Mouse (Mus musculus) adipocyte (in vitro differentiated cells): Measurements from ENCODE around the gene Tmem215.

ENCODE experiments used
- DNase-seq: peaks from one replicate; pipeline ENCODE4 v3.0.0-alpha.2; 2016; ENCODE audit warnings: low spot score

Tmem215 gene

DNA sequence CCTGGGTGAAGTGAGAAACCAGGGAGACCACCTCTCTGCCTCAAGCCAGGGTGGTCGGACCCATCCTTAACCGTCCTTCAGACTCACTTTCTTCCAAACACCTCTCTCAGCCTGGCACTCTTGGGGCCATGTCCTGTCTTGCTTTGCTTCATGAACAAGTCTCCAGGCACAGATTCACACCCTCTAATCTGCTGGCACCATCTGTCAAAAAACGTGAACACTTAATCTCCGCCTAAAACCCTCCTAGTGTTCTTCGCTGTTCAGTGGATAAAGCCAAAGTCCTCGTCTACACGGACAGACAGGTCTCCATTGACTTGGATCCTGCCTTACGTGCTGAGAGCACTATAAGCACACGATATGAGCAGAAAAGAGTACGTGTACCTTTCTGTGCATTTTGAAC is at the start of gene Tmem215:
Gene Tmem215 (plus strand): TSS at position 301 of the 400 bp plus-strand sequence.
- no peak for DNase-seq

DNA sequence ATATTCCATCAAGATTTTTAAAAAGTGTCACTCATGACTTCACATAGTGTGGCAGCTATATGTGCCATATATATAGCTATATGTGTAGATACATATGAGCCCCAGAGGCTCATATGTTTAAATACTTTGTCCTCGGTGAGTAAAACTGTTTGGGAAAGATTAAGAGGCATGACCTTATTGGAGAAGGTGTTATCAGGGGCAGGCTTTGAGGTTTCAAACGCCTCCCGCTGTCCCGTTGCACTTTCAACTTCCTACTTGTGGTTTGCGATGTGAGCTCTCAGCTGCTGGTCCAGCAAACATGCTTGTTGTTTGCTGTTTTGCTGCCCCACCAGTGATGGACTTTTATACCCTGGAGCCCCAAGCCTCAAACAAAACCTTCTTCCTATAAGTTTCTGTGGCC is 40.1 kb upstream of the Tmem215 start:
- no peak for DNase-seq

DNA sequence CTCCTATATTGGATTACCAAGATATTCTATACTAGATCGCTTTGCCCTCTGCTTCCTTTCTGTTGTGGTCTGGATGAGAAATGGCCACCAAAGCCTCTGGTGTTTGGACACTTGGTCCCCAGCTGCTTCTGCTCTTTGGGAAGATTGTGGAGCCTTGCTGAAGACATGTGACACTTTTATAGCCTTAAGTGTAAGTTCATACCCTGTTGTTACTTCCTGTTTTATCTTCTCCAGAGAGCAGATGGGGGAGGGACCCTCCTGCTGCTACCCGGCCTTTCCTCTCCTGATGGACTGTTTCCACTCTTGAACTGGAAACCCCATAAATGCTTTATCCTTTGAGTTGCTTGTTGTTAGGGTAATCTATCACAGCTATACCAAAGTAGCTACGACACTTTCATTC is 38.6 kb upstream of the Tmem215 start:
- no peak for DNase-seq

DNA sequence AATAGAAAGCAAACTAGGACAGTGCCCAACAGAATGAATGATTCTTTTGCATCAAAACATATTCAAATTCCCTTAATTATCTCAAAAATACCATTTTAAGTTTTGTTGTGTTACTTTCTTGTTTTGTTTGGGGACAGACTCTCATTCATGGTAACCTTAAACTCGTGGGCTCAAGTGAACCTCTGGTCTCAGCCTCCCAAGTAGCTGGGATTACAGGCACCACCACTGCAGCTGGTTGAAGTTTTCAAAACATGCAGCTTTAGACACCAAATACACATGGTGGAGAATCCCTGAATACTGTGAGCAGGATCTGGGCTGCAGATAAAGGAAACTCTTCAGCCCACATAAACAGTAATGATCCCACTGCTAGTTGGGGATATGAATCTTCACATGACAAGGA is 37.6 kb upstream of the Tmem215 start:
- no peak for DNase-seq

DNA sequence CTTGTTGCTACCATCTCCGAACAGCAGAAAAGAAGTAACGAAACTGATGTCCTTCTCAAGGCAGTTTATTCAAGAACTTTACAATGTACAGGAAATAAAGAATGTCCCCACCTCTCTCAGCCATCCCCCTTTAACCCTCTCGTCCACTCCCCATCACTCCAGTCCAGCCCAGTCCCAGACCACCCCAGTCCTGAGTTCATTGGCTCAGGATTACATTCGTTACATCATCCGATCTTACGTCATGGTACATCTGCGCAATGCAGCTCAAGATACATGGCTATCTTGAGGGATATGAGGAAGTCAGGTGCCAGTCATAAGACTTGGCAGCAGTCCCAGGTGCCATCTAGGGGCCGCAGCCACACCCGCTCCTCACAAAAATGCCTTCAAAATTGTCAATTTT is 28.4 kb upstream of the Tmem215 start:
- DNase-seq: no peak

DNA sequence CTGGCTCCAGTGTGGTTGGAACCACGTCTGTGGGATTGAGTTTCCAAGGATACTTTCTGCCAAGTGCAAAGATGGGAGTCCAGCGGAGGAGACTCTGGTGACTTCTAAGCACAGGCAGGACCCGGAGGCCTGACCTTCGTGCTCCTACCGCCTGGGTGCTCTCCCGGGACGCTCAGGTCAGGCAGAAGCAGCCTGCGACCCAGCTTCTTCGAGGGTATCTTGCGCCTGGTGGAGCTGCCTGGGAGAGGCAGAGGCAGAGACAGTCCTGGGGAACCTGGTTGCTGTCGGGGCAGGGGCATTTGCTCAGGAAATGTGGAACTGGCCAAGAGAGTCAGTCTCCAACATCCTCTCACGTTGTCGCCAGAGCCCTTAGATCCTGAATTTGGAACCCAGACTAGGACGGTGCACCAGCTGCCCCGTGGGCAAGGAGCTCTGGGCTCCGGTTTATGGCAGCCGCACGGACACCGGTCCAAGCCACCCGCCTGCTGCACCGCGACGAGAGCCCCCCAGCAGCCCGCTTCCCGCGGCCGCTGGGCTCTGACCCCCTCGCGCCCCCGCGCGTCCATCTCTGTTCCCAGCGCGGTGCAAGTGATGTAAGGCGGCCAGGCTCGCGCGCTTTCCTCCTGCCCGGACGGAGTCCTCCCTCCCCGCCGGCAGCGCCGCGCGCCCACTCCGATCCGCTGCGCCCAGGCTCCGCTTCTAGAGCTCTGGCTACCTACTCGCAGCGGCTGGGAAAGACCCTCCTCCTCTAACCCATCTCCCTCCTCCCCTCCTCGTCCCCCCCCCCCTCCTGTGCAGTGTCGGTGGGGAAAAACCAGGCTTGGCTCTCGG is 935 bp downstream of the Tmem215 start:
- no peak for DNase-seq

DNA sequence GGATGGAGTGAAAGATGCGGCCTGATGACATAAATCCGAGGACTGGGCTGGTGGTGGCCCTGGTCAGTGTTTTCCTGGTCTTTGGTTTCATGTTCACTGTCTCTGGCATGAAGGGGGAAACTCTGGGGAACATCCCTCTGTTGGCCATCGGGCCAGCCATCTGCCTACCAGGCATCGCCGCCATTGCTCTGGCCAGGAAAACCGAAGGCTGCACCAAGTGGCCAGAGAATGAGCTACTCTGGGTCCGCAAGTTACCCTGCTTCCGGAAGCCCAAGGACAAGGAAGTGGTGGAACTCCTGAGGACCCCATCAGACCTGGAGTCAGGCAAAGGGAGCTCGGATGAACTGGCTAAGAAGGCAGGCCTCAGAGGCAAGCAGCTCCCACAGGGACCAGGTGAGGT is 1.9 kb downstream of the Tmem215 start:
- DNase-seq: no peak

DNA sequence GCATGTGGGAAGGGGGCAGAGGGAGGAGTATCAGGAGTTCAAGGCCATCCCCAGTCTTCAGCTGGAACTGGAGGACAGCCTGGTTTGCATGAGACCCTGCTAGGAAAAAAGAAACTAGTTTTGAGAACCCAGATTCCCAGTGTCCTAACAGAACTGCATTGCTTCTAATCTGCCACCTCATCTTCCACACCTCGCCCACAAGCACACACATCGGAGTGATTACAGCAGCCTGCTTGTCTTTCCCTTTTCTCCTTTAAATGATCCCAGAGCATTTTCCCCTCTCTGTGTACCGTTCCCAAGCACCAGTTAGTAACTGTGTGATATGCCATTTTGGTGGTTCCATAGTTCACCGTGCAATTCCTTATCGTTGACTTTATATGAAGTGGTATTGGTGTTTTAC is 6.0 kb downstream of the Tmem215 start:
- no peak for DNase-seq

DNA sequence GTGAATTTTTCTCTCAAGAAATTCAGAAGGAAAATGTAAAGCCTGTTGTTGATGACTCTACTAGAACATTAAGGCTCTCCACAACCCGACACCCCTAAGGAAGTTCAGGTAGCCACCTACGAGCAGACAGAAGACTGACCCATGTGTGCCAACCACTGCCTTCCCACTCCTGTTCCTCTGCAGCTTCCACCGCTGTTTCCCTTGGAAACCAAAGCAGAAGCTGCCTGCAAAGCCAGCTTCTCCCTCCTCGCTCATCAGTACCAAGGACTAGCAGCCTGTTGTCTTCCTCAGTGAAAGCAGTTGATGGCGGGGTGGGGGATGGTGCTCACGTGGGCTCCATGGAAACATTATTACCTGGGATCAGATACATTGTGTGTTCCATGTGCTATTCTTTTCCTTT is 14.6 kb downstream of the Tmem215 start:
- DNase-seq: no peak

DNA sequence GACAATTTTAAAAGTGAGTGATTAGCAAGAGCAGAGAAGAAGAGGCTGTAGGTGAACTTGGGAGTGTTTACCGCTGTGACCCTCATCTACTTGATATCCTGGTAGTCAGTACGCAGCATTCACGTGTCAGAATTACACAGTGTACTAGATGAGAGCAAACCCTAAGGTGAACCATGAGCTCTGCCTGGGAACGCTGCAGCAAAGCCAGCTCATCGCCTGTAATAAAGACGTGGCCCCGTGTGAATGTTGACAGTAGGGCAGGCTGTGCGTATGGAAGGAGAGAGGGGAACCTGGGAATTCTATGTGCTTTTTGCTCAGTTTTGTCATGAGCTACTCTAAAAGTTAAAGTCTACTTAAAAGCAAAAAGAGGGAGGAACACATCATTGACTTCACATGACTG is 19.8 kb downstream of the Tmem215 start:
- DNase-seq: no peak

DNA sequence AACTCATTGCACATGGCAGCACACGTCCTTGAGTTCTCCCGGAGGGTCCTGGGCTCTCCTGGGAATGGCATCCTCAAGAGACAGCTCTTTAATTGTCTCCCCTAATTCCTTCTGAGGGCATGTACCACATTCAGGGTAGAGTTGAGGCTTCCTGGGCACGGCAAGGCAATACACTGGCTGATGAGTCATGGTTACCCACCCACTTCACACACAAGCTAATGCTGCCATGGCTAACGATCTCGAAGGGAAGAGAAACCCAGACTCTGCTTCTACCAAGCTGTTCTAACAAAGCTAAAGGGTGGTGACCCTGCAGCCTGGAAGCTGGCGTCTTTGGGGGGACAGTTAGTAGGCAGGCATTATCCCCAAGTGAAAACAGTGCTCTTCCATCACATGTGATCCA is 24.4 kb downstream of the Tmem215 start:
- no peak for DNase-seq

DNA sequence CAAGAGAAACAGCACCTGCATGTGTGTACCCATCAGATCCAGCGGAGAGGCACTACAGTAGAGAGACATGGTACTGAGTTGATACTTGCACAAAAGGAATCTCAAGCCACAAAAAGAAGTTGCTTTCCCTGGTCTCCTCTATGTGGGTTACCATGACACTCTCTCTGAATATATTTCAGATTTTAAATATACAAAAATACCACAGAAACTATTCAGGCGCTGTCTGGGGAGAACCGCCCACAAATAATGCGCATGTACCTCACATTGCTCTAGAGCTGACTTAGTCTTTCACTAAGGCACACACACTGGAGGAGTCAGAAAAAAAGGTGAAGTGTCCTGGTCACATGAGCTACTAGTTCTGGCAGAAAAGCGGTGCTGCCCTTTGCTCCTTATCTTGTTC is 24.8 kb downstream of the Tmem215 start:
- no peak for DNase-seq

DNA sequence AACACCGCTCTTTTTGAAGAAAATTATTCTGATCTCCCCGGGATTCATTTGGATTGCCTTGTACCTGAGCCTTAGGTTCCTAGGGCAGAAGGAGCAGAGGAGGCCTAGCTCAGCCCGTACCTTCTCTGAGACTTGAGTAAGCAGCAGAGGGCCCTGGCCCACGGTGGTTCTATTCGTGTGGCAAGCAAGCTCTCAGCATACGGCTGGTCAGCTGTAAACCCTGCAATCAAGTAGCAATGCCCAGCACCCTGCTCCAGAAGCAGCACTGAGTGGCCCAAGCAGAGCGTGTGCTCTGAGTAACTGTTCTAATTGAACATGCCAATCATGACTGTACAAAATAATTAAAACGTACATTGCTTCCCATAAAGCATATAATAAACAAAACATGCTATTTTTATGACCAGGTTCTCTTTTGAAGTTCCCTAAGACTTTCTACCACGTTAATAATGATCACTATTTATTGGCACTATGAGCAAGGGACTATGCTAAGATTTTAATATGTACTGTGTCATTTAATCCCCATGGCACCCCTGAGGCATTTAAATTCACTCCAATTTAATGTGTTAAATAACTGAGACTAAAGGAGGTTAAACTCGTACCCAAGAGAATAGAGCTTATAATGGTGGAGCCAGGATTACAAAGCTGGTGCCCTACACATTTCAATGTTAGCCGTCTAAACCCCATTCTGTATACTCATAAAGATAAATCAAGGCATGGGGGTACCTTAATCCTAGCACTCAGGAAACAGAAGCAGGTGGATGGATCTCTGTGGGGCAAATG is 28.0 kb downstream of the Tmem215 start:
- no peak for DNase-seq

DNA sequence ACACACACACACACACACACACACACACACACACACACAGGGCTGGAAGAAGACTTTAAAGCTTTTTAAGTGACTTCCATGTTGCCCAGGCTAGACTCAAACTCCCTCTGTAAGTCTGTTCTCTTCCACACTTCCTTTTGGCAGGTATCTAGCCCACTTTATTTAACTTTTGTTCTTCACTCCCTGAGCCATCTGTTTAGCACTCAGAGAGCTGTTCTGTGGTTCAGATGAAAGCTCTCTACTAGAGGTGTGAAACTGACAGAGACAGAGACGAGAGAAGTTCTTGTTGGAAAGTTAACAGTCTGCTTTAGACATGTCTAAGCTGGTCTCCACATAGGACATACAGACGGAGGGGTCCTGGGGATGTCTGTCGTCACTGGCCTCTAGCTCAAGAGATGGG is 30.5 kb downstream of the Tmem215 start:
- no peak for DNase-seq

DNA sequence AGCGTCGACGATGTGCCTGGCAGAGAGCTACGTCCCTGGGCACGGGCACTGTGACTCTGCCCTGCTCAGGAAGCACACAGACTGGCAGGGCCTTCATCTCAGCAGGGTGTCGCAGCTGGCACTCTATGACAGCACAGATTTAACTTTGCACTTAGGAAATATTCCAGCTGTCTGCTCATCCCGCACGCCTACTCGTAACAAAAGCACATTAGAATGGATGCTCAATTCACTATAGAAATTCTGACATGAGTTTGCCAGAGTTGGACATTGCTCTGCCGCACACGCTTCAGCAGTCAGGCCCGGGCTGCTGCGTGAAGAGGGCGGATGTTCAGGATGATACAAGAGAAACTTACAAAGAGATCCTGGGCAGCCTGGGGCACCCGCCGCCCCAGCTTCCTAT is 37.6 kb downstream of the Tmem215 start:
- DNase-seq: no peak

DNA sequence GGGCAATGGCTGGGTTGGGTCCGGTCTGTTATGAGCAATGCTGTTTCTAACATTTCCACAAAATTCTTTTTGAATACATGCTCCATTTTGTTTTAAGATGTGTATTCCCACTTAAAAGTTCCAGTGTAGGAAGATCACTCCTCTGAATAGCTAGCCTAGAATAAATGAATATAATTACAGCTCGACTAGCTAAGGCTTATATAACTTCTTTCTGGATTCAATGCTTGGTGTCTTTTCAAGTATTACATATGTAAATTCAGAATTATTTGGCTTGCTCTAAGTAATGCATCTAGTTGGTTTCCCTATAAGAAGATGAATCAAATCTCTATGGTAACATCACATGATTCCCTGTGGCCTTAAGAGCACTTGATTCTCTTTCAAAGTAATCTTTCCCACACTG is 41.3 kb downstream of the Tmem215 start:
- DNase-seq: no peak

DNA sequence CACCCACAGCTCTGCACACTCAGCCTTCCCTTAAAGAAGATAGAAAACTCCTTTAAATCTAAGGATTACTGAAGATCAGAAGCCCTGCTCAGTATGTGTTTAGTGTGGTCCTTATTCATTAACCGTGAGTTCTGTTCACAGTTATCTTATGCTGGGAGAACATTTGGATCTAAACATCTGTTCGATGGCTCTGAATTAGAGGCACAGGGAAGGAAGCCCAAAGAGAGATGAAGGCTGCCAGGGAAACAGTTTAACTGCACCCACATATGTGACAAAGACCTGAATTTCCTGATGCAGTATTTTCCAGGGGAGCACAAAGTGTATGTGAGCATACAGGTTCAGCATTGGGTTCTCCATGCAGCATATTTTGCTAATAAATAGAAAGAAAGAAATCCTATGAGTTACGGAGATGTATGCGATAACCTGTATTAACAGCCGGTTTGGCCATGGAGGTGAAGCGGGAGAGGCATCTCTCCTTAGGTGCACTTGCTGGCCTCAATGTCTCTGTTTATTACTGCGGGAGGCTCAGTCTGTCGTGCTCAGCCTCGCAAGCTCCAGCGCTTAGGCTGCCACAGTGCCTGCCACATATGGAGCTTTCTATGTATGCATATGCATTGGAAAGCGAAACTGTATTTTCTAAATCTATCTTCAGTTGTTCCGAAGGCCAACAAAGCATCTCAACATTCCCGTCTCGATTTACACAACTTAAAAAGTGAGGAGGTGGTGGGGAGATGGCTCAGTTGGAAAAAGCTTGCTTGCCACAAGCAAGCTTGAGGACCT is 46.8 kb downstream of the Tmem215 start:
- DNase-seq: no peak
